Mouse (Mus musculus) urinary bladder, postnatal 10 days (tissue): ENCODE measurements around the gene Pex16.

ENCODE experiments used
- DNase-seq: peaks from one replicate; pipeline ENCODE4 v3.0.0; 2022; ENCODE audit warnings: low spot score

Gene Pex16

GRCm38 (mm10) chr2:92374514-92374913 is at the start of gene Pex16, which contains the start of gene Large2:
Gene Pex16 (plus strand): TSS chr2:92374676.
Gene Large2 (minus strand): TSS chr2:92374869.
- no peak for DNase-seq

- no peak for DNase-seq
Observed at GRCm38 (mm10) chr2:92325676-92326075, 48.8 kb upstream of the Pex16 start.

- DNase-seq: no peak
Observed at GRCm38 (mm10) chr2:92326221-92326620, 48.3 kb upstream of the Pex16 start.

- DNase-seq: no peak
Observed at GRCm38 (mm10) chr2:92327601-92328000, 46.9 kb upstream of the Pex16 start.

- DNase-seq: no peak
Observed at GRCm38 (mm10) chr2:92328206-92328605, 46.3 kb upstream of the Pex16 start.

GRCm38 (mm10) chr2:92330840-92331239 is 43.6 kb upstream of the Pex16 start:
- DNase-seq: no peak

GRCm38 (mm10) chr2:92331410-92331809 is 43.1 kb upstream of the Pex16 start:
- DNase-seq: no peak

- no peak for DNase-seq
Observed at GRCm38 (mm10) chr2:92331871-92332270, 42.6 kb upstream of the Pex16 start.

GRCm38 (mm10) chr2:92342418-92342817 is 32.1 kb upstream of the Pex16 start:
- no peak for DNase-seq

- DNase-seq: no peak
Observed at GRCm38 (mm10) chr2:92347191-92347590, 27.3 kb upstream of the Pex16 start.

GRCm38 (mm10) chr2:92349589-92350425 is 24.7 kb upstream of the Pex16 start:
- DNase-seq: no peak

- no peak for DNase-seq
Observed at GRCm38 (mm10) chr2:92350686-92351085, 23.8 kb upstream of the Pex16 start.

- no peak for DNase-seq
Observed at GRCm38 (mm10) chr2:92353402-92353801, 21.1 kb upstream of the Pex16 start.

- no peak for DNase-seq
Observed at GRCm38 (mm10) chr2:92354224-92354623, 20.3 kb upstream of the Pex16 start.

- DNase-seq: no peak
Observed at GRCm38 (mm10) chr2:92359301-92359700, 15.2 kb upstream of the Pex16 start.

GRCm38 (mm10) chr2:92360186-92360823 is 14.2 kb upstream of the Pex16 start:
- DNase-seq: no peak

- no peak for DNase-seq
Observed at GRCm38 (mm10) chr2:92360893-92361292, 13.6 kb upstream of the Pex16 start.

GRCm38 (mm10) chr2:92361795-92362194 is 12.7 kb upstream of the Pex16 start:
- no peak for DNase-seq

GRCm38 (mm10) chr2:92362571-92363228 is 11.8 kb upstream of the Pex16 start:
- DNase-seq: no peak

GRCm38 (mm10) chr2:92364086-92364485 is 10.4 kb upstream of the Pex16 start:
- no peak for DNase-seq

- DNase-seq: no peak
Observed at GRCm38 (mm10) chr2:92365568-92365967, 8.9 kb upstream of the Pex16 start.

- no peak for DNase-seq
Observed at GRCm38 (mm10) chr2:92367383-92368029, 7.0 kb upstream of the Pex16 start.
